Mouse (Mus musculus): Measurements from ENCODE around the gene Gm49601. TPM values are rescaled to one million over a fixed set of nuclear protein-coding genes. Genes with fewer than 3 reads are reported as not detected.

The Gm49601 gene
- polyA plus RNA-seq, 1 experiment from 2014 or later: 0.67 TPM

- H3K27ac ChIP-seq (ENCODE audit: low read length): no peak within 1 kb of the TSS
- H3K4me1 ChIP-seq (ENCODE audit: control insufficient read depth, insufficient read depth, low read length): peaks cover 17% of the 10 kb centered on the region; the same call in 1 of the 2 replicates
- peak within 1 kb of the TSS; percentile 26 for H3K4me3 ChIP-seq (ENCODE audit: low read depth, low read length)
- 0 out of 2 replicates have a peak within 1 kb of the TSS, but pooled peaks have one; percentile 14 for H3K9ac ChIP-seq (replicated peaks; ENCODE audit: low read depth, low read length)
- WGBS: 5% methylated on average over 48 of the region's 48 CpGs
- H3K36me3 ChIP-seq (ENCODE audit: control insufficient read depth, insufficient read depth, low read length): no peaks in the 10 kb centered on the region
- H3K27me3 ChIP-seq (ENCODE audit: control insufficient read depth, insufficient read depth, low read length): peaks cover 51% of the 10 kb centered on the region
- no peaks in the 10 kb centered on the region for H3K9me3 ChIP-seq (ENCODE audit: control insufficient read depth, low read depth, low read length)
- peak; percentile 23; the same call in 1 of the 2 replicates for ATAC-seq (ENCODE audit: insufficient number of reproducible peaks, insufficient read depth, low FRiP score, low read depth)
- H3K4me2 ChIP-seq (replicated peaks; ENCODE audit: low read depth, low read length): peak within 1 kb of the TSS; percentile 44
Measured at GRCm38 (mm10) chr16:18589804-18590790, 36.1 kb downstream of the Gm49601 start, which contains the start of gene Tbx1. Gene Tbx1, minus strand, starts transcription at chr16:18590671.

DNA sequence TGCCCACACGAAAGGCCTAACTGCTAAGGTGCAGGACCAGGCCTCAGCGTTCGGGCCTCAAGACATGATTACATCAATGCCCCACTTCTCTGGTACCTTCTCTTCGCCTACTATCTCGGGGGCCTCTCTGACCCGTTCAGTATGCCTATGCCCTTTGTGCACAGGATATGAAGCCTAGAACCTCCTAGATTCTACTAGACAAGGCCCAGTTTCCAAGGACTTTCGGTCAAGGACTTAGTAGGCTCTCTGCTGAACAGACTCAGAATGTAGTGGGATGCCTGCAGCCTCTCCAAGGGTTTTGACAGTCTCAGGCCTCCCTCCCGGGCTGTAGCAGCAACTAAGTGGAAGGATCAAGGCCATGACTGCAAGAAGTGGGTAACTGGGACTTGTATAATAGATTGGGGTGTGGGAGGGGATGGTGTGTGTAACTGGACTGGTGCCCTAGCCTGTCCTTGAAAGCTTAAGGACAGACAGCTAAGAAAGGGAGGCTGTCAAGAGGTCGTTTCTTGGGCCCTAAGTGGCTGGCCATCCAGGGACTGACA, 37.1 kb downstream of the Gm49601 start:
- 40% methylated on average over 9 of the region's 9 CpGs for WGBS

GRCm38 (mm10) chr16:18588738-18589055, 37.5 kb downstream of the Gm49601 start:
- Histone ChIP-seq H3K27ac (ENCODE audit: low read length) (no peak overlapping the region), H3K27me3 (ENCODE audit: control insufficient read depth, insufficient read depth, low read length) (peaks cover 65% of the 10 kb centered on the region), H3K9ac (replicated peaks; ENCODE audit: low read depth, low read length) (no peak overlapping the region), H3K9me3 (ENCODE audit: control insufficient read depth, low read depth, low read length) (no peaks in the 10 kb centered on the region), H3K4me3 (ENCODE audit: low read depth, low read length) (no peak overlapping the region), H3K4me2 (replicated peaks; ENCODE audit: low read depth, low read length) (no peak overlapping the region), H3K4me1 (ENCODE audit: control insufficient read depth, insufficient read depth, low read length) (peaks cover 17% of the 10 kb centered on the region; the same call in 1 of the 2 replicates), H3K36me3 (ENCODE audit: control insufficient read depth, insufficient read depth, low read length) (no peaks in the 10 kb centered on the region)
- 10% methylated on average over 31 of the region's 31 CpGs for WGBS
- no peak for ATAC-seq (ENCODE audit: insufficient number of reproducible peaks, insufficient read depth, low FRiP score, low read depth)

More for the DNA sequence above, 37.1 kb downstream of the Gm49601 start:
- Histone ChIP-seq H3K4me3 (ENCODE audit: low read depth, low read length) (no peak overlapping the region), H3K27me3 (ENCODE audit: control insufficient read depth, insufficient read depth, low read length) (peaks cover 61% of the 10 kb centered on the region), H3K27ac (ENCODE audit: low read length) (no peak overlapping the region), H3K36me3 (ENCODE audit: control insufficient read depth, insufficient read depth, low read length) (no peaks in the 10 kb centered on the region), H3K4me2 (replicated peaks; ENCODE audit: low read depth, low read length) (no peak overlapping the region), H3K9me3 (ENCODE audit: control insufficient read depth, low read depth, low read length) (no peaks in the 10 kb centered on the region), H3K9ac (replicated peaks; ENCODE audit: low read depth, low read length) (no peak overlapping the region), H3K4me1 (ENCODE audit: control insufficient read depth, insufficient read depth, low read length) (peaks cover 17% of the 10 kb centered on the region; the same call in 1 of the 2 replicates)
- no peak for ATAC-seq (ENCODE audit: insufficient number of reproducible peaks, insufficient read depth, low FRiP score, low read depth)

DNA sequence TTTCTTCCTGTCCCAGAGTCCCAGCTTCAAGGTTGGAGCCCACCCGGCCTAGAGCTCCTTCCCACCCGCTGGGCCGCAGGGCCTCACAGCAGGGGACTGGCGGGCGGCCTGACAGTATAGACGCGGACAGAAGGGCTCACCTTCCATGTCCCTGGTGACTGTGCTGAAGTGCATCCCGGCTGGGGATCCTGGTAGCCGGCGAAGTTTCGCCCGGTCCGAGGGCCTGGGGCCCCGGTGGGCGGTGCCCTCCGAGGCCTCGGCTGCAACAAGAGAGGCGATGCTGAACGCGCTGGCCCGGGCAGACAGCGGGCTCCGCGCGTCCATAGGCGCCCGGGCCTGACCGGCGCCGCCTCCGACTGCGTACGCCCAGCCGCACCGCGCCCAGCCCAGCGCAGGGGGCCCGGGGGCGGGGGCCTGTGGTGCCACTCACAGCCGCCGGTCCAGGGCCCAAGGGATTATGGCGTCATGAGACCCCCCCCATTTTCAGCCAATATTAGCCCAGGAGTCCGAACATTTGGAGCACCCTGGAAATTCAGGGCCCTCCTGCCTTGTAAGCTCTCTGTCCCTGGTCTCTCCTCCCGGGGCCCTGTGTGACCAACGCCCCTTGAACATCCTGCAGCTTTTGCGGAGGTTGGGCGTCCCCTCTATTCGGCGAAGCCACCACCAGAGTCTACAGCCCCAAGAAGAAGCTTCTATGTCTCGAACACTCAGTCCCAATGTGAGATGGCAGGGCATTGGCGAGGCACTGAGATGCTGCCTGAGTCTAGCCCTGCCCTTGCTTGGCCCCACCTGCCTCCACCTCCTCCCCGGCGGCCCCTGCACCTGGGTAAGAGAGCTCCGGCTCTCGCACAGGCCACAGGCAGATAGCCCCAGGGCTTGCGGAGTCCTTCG, 38.1 kb downstream of the Gm49601 start:
- H3K9ac ChIP-seq (replicated peaks; ENCODE audit: low read depth, low read length): no peak overlapping the region
- no peak; the same call in 1 of the 2 replicates for ATAC-seq (ENCODE audit: insufficient number of reproducible peaks, insufficient read depth, low FRiP score, low read depth)

GRCm38 (mm10) chr16:18586906-18587546, 39.2 kb downstream of the Gm49601 start:
- Histone ChIP-seq H3K4me2 (replicated peaks; ENCODE audit: low read depth, low read length) (peak overlapping the region; percentile 71), H3K27ac (ENCODE audit: low read length) (no peak overlapping the region), H3K4me3 (ENCODE audit: low read depth, low read length) (peak overlapping the region; percentile 24), H3K36me3 (ENCODE audit: control insufficient read depth, insufficient read depth, low read length) (no peaks in the 10 kb centered on the region), H3K27me3 (ENCODE audit: control insufficient read depth, insufficient read depth, low read length) (peaks cover 81% of the 10 kb centered on the region), H3K4me1 (ENCODE audit: control insufficient read depth, insufficient read depth, low read length) (peaks cover 23% of the 10 kb centered on the region; the same call in 1 of the 2 replicates), H3K9me3 (ENCODE audit: control insufficient read depth, low read depth, low read length) (no peaks in the 10 kb centered on the region), H3K9ac (replicated peaks; ENCODE audit: low read depth, low read length) (peak overlapping the region; percentile 26; the same call in 1 of the 2 replicates)
- ATAC-seq (ENCODE audit: insufficient number of reproducible peaks, insufficient read depth, low FRiP score, low read depth): no peak
- 2% methylated on average over 35 of the region's 62 CpGs for WGBS

More for the DNA sequence above, 38.1 kb downstream of the Gm49601 start:
- no peak overlapping the region for H3K27ac ChIP-seq (ENCODE audit: low read length)
- 2% methylated on average over 57 of the region's 57 CpGs for WGBS
- peak overlapping the region; percentile 24; the same call in 1 of the 2 replicates for H3K4me3 ChIP-seq (ENCODE audit: low read depth, low read length)
- H3K9me3 ChIP-seq (ENCODE audit: control insufficient read depth, low read depth, low read length): no peaks in the 10 kb centered on the region
- H3K4me1 ChIP-seq (ENCODE audit: control insufficient read depth, insufficient read depth, low read length): peaks cover 17% of the 10 kb centered on the region; the same call in 1 of the 2 replicates
- H3K4me2 ChIP-seq (replicated peaks; ENCODE audit: low read depth, low read length): peak overlapping the region; percentile 24
- no peaks in the 10 kb centered on the region for H3K36me3 ChIP-seq (ENCODE audit: control insufficient read depth, insufficient read depth, low read length)
- peaks cover 71% of the 10 kb centered on the region for H3K27me3 ChIP-seq (ENCODE audit: control insufficient read depth, insufficient read depth, low read length)

GRCm38 (mm10) chr16:18586076-18586905, 39.9 kb downstream of the Gm49601 start:
- Histone ChIP-seq H3K4me1 (ENCODE audit: control insufficient read depth, insufficient read depth, low read length) (peaks cover 22% of the 10 kb centered on the region; the same call in 1 of the 2 replicates), H3K36me3 (ENCODE audit: control insufficient read depth, insufficient read depth, low read length) (no peaks in the 10 kb centered on the region), H3K9ac (replicated peaks; ENCODE audit: low read depth, low read length) (peak overlapping the region; percentile 26; the same call in 1 of the 2 replicates), H3K4me2 (replicated peaks; ENCODE audit: low read depth, low read length) (peak overlapping the region; percentile 71), H3K9me3 (ENCODE audit: control insufficient read depth, low read depth, low read length) (no peaks in the 10 kb centered on the region), H3K27me3 (ENCODE audit: control insufficient read depth, insufficient read depth, low read length) (peaks cover 84% of the 10 kb centered on the region), H3K4me3 (ENCODE audit: low read depth, low read length) (peak overlapping the region; percentile 24), H3K27ac (ENCODE audit: low read length) (no peak overlapping the region)
- ATAC-seq (ENCODE audit: insufficient number of reproducible peaks, insufficient read depth, low FRiP score, low read depth): no peak
- 4% methylated on average over 73 of the region's 83 CpGs for whole genome bisulfite sequencing

DNA sequence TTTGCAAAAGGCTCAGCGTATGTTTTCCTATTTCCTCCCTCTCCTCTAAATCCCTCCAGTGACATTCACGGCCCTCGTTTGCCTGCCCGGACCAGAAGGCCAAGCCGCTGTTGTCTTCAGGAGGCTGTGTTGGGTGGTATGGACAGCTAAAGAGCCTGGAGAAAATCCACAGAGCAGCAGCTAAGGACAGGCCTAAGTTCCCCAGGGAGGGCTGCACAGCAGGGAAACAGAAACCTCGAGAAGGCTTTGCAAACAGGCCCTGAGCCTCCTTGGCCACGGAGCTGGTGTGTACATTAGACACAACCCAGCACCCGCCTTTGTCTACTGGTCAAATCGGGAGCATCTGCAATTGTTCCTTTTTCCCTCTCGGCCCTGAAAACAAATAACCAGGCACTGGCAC, 40.6 kb downstream of the Gm49601 start:
- Histone ChIP-seq H3K27me3 (ENCODE audit: control insufficient read depth, insufficient read depth, low read length) (peaks cover 84% of the 10 kb centered on the region), H3K36me3 (ENCODE audit: control insufficient read depth, insufficient read depth, low read length) (no peaks in the 10 kb centered on the region), H3K4me1 (ENCODE audit: control insufficient read depth, insufficient read depth, low read length) (peaks cover 16% of the 10 kb centered on the region; the same call in 1 of the 2 replicates), H3K9me3 (ENCODE audit: control insufficient read depth, low read depth, low read length) (no peaks in the 10 kb centered on the region), H3K27ac (ENCODE audit: low read length) (no peak overlapping the region), H3K4me2 (replicated peaks; ENCODE audit: low read depth, low read length) (peak overlapping the region; percentile 71; the same call in 1 of the 2 replicates), H3K4me3 (ENCODE audit: low read depth, low read length) (peak overlapping the region; percentile 24; the same call in 1 of the 2 replicates), H3K9ac (replicated peaks; ENCODE audit: low read depth, low read length) (no peak overlapping the region)
- ATAC-seq (ENCODE audit: insufficient number of reproducible peaks, insufficient read depth, low FRiP score, low read depth): no peak
- WGBS: 31% methylated on average over 10 of the region's 10 CpGs
